Mouse (Mus musculus) liver, embryonic 13.5 days (tissue): ENCODE measurements around the gene Hes2. TPM values are rescaled to one million over a fixed set of nuclear protein-coding genes. Genes with fewer than 3 reads are reported as not detected.

ENCODE experiments used
- ATAC-seq: fragments of 200-750 bp; cut with Nextera tagmentation; 2 replicates; pipeline ENCODE4 v1.8.0; 2017; ENCODE audit warnings: low read depth, mild to moderate bottlenecking, moderate number of reproducible peaks, moderate library complexity
- DNase-seq: peaks from one replicate; pipeline ENCODE4 v3.0.0; 2022
- H3K27ac ChIP-seq: fragments of 300-500 bp; sonication (generic); 2 replicates; pipeline ENCODE4 v1.5.1; 2015; ENCODE audit warnings: moderate library complexity, mild to moderate bottlenecking, inconsistent platforms
- H3K27me3 ChIP-seq: fragments of 300-500 bp; sonication (generic); 2 replicates; pipeline ENCODE4 v1.6.1; 2015; ENCODE audit warnings: mild to moderate bottlenecking, inconsistent platforms
- H3K36me3 ChIP-seq: fragments of 300-500 bp; sonication (generic); 2 replicates; pipeline ENCODE4 v1.6.1; 2015; ENCODE audit warnings: mild to moderate bottlenecking, inconsistent platforms
- H3K4me1 ChIP-seq: fragments of 300-500 bp; sonication (generic); replicated peaks from 2 replicates; pipeline ENCODE4 v1.6.1; 2015; ENCODE audit warnings: inconsistent platforms
- H3K4me2 ChIP-seq: fragments of 300-500 bp; sonication (generic); 2 replicates; pipeline ENCODE4 v1.6.1; 2015; ENCODE audit warnings: inconsistent platforms, mild to moderate bottlenecking, moderate library complexity
- H3K4me3 ChIP-seq: fragments of 300-500 bp; sonication (generic); replicated peaks from 2 replicates; pipeline ENCODE4 v1.5.1; 2015; ENCODE audit warnings: mild to moderate bottlenecking, inconsistent platforms
- H3K9ac ChIP-seq: fragments of 300-500 bp; sonication (generic); 2 replicates; pipeline ENCODE4 v1.6.1; 2015; ENCODE audit warnings: mild to moderate bottlenecking, inconsistent platforms
- H3K9me3 ChIP-seq: fragments of 300-500 bp; sonication (generic); replicated peaks from 2 replicates; pipeline ENCODE4 v1.6.1; 2016; ENCODE audit warnings: inconsistent platforms
- WGBS: fragments of 180-500 bp; shearing (Covaris S2); methylation state at CpG from one replicate; pipeline ENCODE4 v1.1.7; 2015; ENCODE audit not compliant: insufficient replicate concordance; 5-methylcytosine and 5-hydroxymethylcytosine counted together
- polyA plus RNA-seq: library from polyadenylated mRNA; unstranded; fragments of >200 nt; fragmentation: Nextera tagmentation; extraction: Ambion mirVana; gene quantifications from 2 replicates; pipeline ENCODE4 v1.2.1, GENCODE M21; 2015

Gene Hes2
- 0.06 TPM in 1 of 2 replicates, not detected in the other for polyA plus RNA-seq

- no peak for DNase-seq
- H3K9me3 ChIP-seq = no peaks in the 10 kb centered on the region
- peak within 1 kb of the TSS; percentile 69 for H3K4me2 ChIP-seq
- peaks cover 28% of the 10 kb centered on the region for H3K4me1 ChIP-seq
- peak; percentile 52; the same call in 1 of the 2 replicates for ATAC-seq
- peak within 1 kb of the TSS; percentile 17; the same call in 1 of the 2 replicates for H3K9ac ChIP-seq
- no peak within 1 kb of the TSS for H3K27ac ChIP-seq
- H3K27me3 ChIP-seq = peaks cover 75% of the 10 kb centered on the region
- H3K36me3 ChIP-seq = no peaks in the 10 kb centered on the region
- H3K4me3 ChIP-seq = peak within 1 kb of the TSS; percentile 52
- 3% methylated on average over 35 of the region's 35 CpGs for WGBS
Measured at GRCm38 (mm10) chr4:152158585-152159284, at the start of gene Hes2. Gene Hes2 (plus strand): TSS chr4:152158867.

GRCm38 (mm10) chr4:152109509-152109908, 49.2 kb upstream of the Hes2 start:
- H3K4me1 ChIP-seq = peaks cover 58% of the 10 kb centered on the region
- H3K27me3 ChIP-seq = peaks cover 5% of the 10 kb centered on the region
- H3K4me3 ChIP-seq = no peak overlapping the region
- DNase-seq = no peak
- H3K4me2 ChIP-seq = peak overlapping the region; percentile 57; the same call in 1 of the 2 replicates
- H3K9me3 ChIP-seq = no peaks in the 10 kb centered on the region
- H3K9ac ChIP-seq = peak overlapping the region; percentile 37; the same call in 1 of the 2 replicates
- ATAC-seq = no peak
- H3K36me3 ChIP-seq = peaks cover 63% of the 10 kb centered on the region
- WGBS = 77% methylated on average over 3 of the region's 3 CpGs
- peak overlapping the region; percentile 91 for H3K27ac ChIP-seq

- Histone ChIP-seq H3K4me1 (peaks cover 68% of the 10 kb centered on the region), H3K27me3 (peaks cover 17% of the 10 kb centered on the region), H3K36me3 (peaks cover 65% of the 10 kb centered on the region), H3K9ac (peak overlapping the region; percentile 61), H3K27ac (peak overlapping the region; percentile 91), H3K9me3 (no peaks in the 10 kb centered on the region), H3K4me3 (peak overlapping the region; percentile 22), H3K4me2 (peak overlapping the region; percentile 57)
- ATAC-seq = peak; percentile 79
- 19% methylated on average over 4 of the region's 4 CpGs for WGBS
- DNase-seq = no peak
Measured at GRCm38 (mm10) chr4:152110689-152111088, 48.0 kb upstream of the Hes2 start.

- H3K9ac ChIP-seq = no peak overlapping the region
- H3K27ac ChIP-seq = peak overlapping the region; percentile 91
- WGBS = 83% methylated on average over 9 of the region's 9 CpGs
- H3K36me3 ChIP-seq = peaks cover 52% of the 10 kb centered on the region
- peaks cover 70% of the 10 kb centered on the region for H3K4me1 ChIP-seq
- ATAC-seq (no peak), DNase-seq (no peak)
- no peak overlapping the region for H3K4me3 ChIP-seq
- peaks cover 33% of the 10 kb centered on the region for H3K27me3 ChIP-seq
- H3K9me3 ChIP-seq = no peaks in the 10 kb centered on the region
- H3K4me2 ChIP-seq = no peak overlapping the region
Measured at GRCm38 (mm10) chr4:152112329-152112728, 46.3 kb upstream of the Hes2 start.

GRCm38 (mm10) chr4:152114080-152114479, 44.6 kb upstream of the Hes2 start:
- peaks cover 51% of the 10 kb centered on the region for H3K27me3 ChIP-seq
- H3K4me1 ChIP-seq = peaks cover 52% of the 10 kb centered on the region
- DNase-seq = no peak
- H3K27ac ChIP-seq = no peak overlapping the region
- no peak overlapping the region for H3K4me3 ChIP-seq
- 77% methylated on average over 16 of the region's 16 CpGs for WGBS
- no peaks in the 10 kb centered on the region for H3K9me3 ChIP-seq
- no peak overlapping the region for H3K9ac ChIP-seq
- no peak for ATAC-seq
- peaks cover 41% of the 10 kb centered on the region for H3K36me3 ChIP-seq
- H3K4me2 ChIP-seq = no peak overlapping the region

- 3% methylated on average over 30 of the region's 30 CpGs for WGBS
- peaks cover 49% of the 10 kb centered on the region for H3K4me1 ChIP-seq
- ATAC-seq (no peak), DNase-seq (no peak)
- no peaks in the 10 kb centered on the region for H3K9me3 ChIP-seq
- peak within 1 kb of the TSS; percentile 23 for H3K4me3 ChIP-seq
- H3K9ac ChIP-seq = peak within 1 kb of the TSS; percentile 4
- peak within 1 kb of the TSS; percentile 45 for H3K4me2 ChIP-seq
- peaks cover 36% of the 10 kb centered on the region for H3K36me3 ChIP-seq
- H3K27me3 ChIP-seq = peaks cover 71% of the 10 kb centered on the region
- H3K27ac ChIP-seq = no peak within 1 kb of the TSS
Measured at GRCm38 (mm10) chr4:152115921-152116612, 42.6 kb upstream of the Hes2 start, which contains the start of gene Tnfrsf25. Gene Tnfrsf25 (plus strand): TSS chr4:152115934.

- no peak for DNase-seq
- 65% methylated on average over 9 of the region's 9 CpGs for WGBS
- H3K4me2 ChIP-seq = no peak overlapping the region
- peaks cover 85% of the 10 kb centered on the region for H3K27me3 ChIP-seq
- H3K36me3 ChIP-seq = peaks cover 24% of the 10 kb centered on the region
- no peak for ATAC-seq
- H3K4me3 ChIP-seq = no peak overlapping the region
- H3K27ac ChIP-seq = no peak overlapping the region
- peaks cover 38% of the 10 kb centered on the region for H3K4me1 ChIP-seq
- H3K9me3 ChIP-seq = no peaks in the 10 kb centered on the region
- no peak overlapping the region for H3K9ac ChIP-seq
Measured at GRCm38 (mm10) chr4:152117538-152117937, 41.1 kb upstream of the Hes2 start.

- Histone ChIP-seq H3K36me3 (0 out of 2 replicates have a peak, but pooled peaks cover 4% of the 10 kb centered on the region), H3K9me3 (no peaks in the 10 kb centered on the region), H3K4me3 (no peak overlapping the region), H3K27ac (no peak overlapping the region), H3K27me3 (peaks cover 100% of the 10 kb centered on the region), H3K9ac (no peak overlapping the region), H3K4me1 (peaks cover 38% of the 10 kb centered on the region), H3K4me2 (peak overlapping the region; percentile 23; the same call in 1 of the 2 replicates)
- DNase-seq = no peak
- 11% methylated on average over 39 of the region's 39 CpGs for WGBS
- peak; percentile 24; the same call in 1 of the 2 replicates for ATAC-seq
Measured at GRCm38 (mm10) chr4:152119396-152120292, 39.0 kb upstream of the Hes2 start.

- Histone ChIP-seq H3K27me3 (peaks cover 100% of the 10 kb centered on the region), H3K4me2 (peak overlapping the region; percentile 45), H3K4me3 (peak overlapping the region; percentile 35), H3K9ac (no peak overlapping the region), H3K27ac (no peak overlapping the region), H3K9me3 (no peaks in the 10 kb centered on the region), H3K36me3 (no peaks in the 10 kb centered on the region), H3K4me1 (peaks cover 35% of the 10 kb centered on the region)
- WGBS = 4% methylated on average over 31 of the region's 31 CpGs
- DNase-seq (no peak), ATAC-seq (no peak)
Measured at GRCm38 (mm10) chr4:152120311-152121182, 38.1 kb upstream of the Hes2 start.

GRCm38 (mm10) chr4:152121183-152121505, 37.5 kb upstream of the Hes2 start:
- 3% methylated on average over 12 of the region's 12 CpGs for WGBS
- no peak for ATAC-seq
- peak overlapping the region; percentile 35; the same call in 1 of the 2 replicates for H3K4me3 ChIP-seq
- no peak overlapping the region for H3K27ac ChIP-seq
- no peaks in the 10 kb centered on the region for H3K36me3 ChIP-seq
- H3K9ac ChIP-seq = no peak overlapping the region
- peak overlapping the region; percentile 45 for H3K4me2 ChIP-seq
- no peaks in the 10 kb centered on the region for H3K9me3 ChIP-seq
- peaks cover 35% of the 10 kb centered on the region for H3K4me1 ChIP-seq
- peaks cover 100% of the 10 kb centered on the region for H3K27me3 ChIP-seq
- DNase-seq = no peak
